Mouse (Mus musculus): ENCODE data around the gene Rptor. TPM values are rescaled to one million over a fixed set of nuclear protein-coding genes. Genes with fewer than 3 reads are reported as not detected.

Rptor gene
- polyA plus RNA-seq, 1 experiment from 2014 or later, result 9.0 TPM

- peaks cover 3% of the 10 kb centered on the region; the same call in 1 of the 2 replicates for H3K36me3 ChIP-seq
- no peak overlapping the region for H3K27ac ChIP-seq
- no peak overlapping the region for H3K4me3 ChIP-seq (replicated peaks)
- no peaks in the 10 kb centered on the region for H3K9me3 ChIP-seq
- H3K9ac ChIP-seq, result no peak overlapping the region
- ATAC-seq, result no peak
- H3K4me1 ChIP-seq (replicated peaks), result no peaks in the 10 kb centered on the region
- H3K27me3 ChIP-seq (replicated peaks), result no peaks in the 10 kb centered on the region
- WGBS, result 85% methylated on average over 7 of the region's 7 CpGs
- no peak overlapping the region for H3K4me2 ChIP-seq (replicated peaks)
These were observed 183.1 kb downstream of the Rptor start for GRCm38 (mm10) chr11:119785661-119786384.

GRCm38 (mm10) chr11:119786385-119786880 is 183.7 kb downstream of the Rptor start:
- Histone ChIP-seq H3K36me3 (0 out of 2 replicates have a peak, but pooled peaks cover 3% of the 10 kb centered on the region), H3K4me2 (replicated peaks) (no peak overlapping the region), H3K9ac (no peak overlapping the region), H3K9me3 (no peaks in the 10 kb centered on the region), H3K27me3 (replicated peaks) (no peaks in the 10 kb centered on the region), H3K27ac (no peak overlapping the region), H3K4me1 (replicated peaks) (no peaks in the 10 kb centered on the region), H3K4me3 (replicated peaks) (no peak overlapping the region)
- ATAC-seq, result no peak
- 78% methylated on average over 8 of the region's 8 CpGs for WGBS

- no peak overlapping the region for H3K4me2 ChIP-seq (replicated peaks)
- no peak overlapping the region for H3K9ac ChIP-seq
- no peak overlapping the region for H3K4me3 ChIP-seq (replicated peaks)
- 60% methylated on average over 7 of the region's 7 CpGs for WGBS
- H3K27me3 ChIP-seq (replicated peaks), result no peaks in the 10 kb centered on the region
- H3K4me1 ChIP-seq (replicated peaks), result no peaks in the 10 kb centered on the region
- 0 out of 2 replicates have a peak, but pooled peaks cover 3% of the 10 kb centered on the region for H3K36me3 ChIP-seq
- H3K27ac ChIP-seq, result no peak overlapping the region
- H3K9me3 ChIP-seq, result no peaks in the 10 kb centered on the region
- no peak for ATAC-seq
These were observed 185.8 kb downstream of the Rptor start for GRCm38 (mm10) chr11:119788488-119788887.

GRCm38 (mm10) chr11:119788919-119789713 is 186.4 kb downstream of the Rptor start:
- no peak for ATAC-seq
- Histone ChIP-seq H3K4me3 (replicated peaks) (no peak overlapping the region), H3K36me3 (0 out of 2 replicates have a peak, but pooled peaks cover 3% of the 10 kb centered on the region), H3K4me2 (replicated peaks) (no peak overlapping the region), H3K9me3 (no peaks in the 10 kb centered on the region), H3K27ac (no peak overlapping the region), H3K9ac (no peak overlapping the region), H3K4me1 (replicated peaks) (no peaks in the 10 kb centered on the region), H3K27me3 (replicated peaks) (no peaks in the 10 kb centered on the region)
- 72% methylated on average over 3 of the region's 3 CpGs for WGBS

GRCm38 (mm10) chr11:119791923-119792564 is 189.3 kb downstream of the Rptor start:
- Histone ChIP-seq H3K4me1 (replicated peaks) (0 out of 2 replicates have a peak, but pooled peaks cover 7% of the 10 kb centered on the region), H3K9me3 (no peaks in the 10 kb centered on the region), H3K27me3 (replicated peaks) (no peaks in the 10 kb centered on the region), H3K4me2 (replicated peaks) (no peak overlapping the region), H3K27ac (no peak overlapping the region), H3K4me3 (replicated peaks) (no peak overlapping the region), H3K9ac (no peak overlapping the region), H3K36me3 (0 out of 2 replicates have a peak, but pooled peaks cover 3% of the 10 kb centered on the region)
- no peak for ATAC-seq
- WGBS, result 67% methylated on average over 10 of the region's 10 CpGs

- no peak overlapping the region for H3K4me2 ChIP-seq (replicated peaks)
- H3K4me3 ChIP-seq (replicated peaks), result no peak overlapping the region
- no peaks in the 10 kb centered on the region for H3K9me3 ChIP-seq
- ATAC-seq, result no peak
- no peaks in the 10 kb centered on the region for H3K27me3 ChIP-seq (replicated peaks)
- H3K36me3 ChIP-seq, result no peaks in the 10 kb centered on the region
- 0 out of 2 replicates have a peak, but pooled peaks cover 7% of the 10 kb centered on the region for H3K4me1 ChIP-seq (replicated peaks)
- WGBS, result 49% methylated on average over 6 of the region's 6 CpGs
- no peak overlapping the region for H3K27ac ChIP-seq
- H3K9ac ChIP-seq, result no peak overlapping the region
These were observed 190.7 kb downstream of the Rptor start for GRCm38 (mm10) chr11:119793378-119793777.

GRCm38 (mm10) chr11:119794020-119794419 is 191.3 kb downstream of the Rptor start:
- Histone ChIP-seq H3K27me3 (replicated peaks) (no peaks in the 10 kb centered on the region), H3K4me3 (replicated peaks) (no peak overlapping the region), H3K9me3 (no peaks in the 10 kb centered on the region), H3K9ac (no peak overlapping the region), H3K4me2 (replicated peaks) (no peak overlapping the region), H3K36me3 (no peaks in the 10 kb centered on the region), H3K27ac (no peak overlapping the region), H3K4me1 (replicated peaks) (0 out of 2 replicates have a peak, but pooled peaks cover 10% of the 10 kb centered on the region)
- no peak for ATAC-seq
- WGBS, result 100% methylated on average over 1 of the region's 1 CpGs

GRCm38 (mm10) chr11:119794671-119795070 is 192.0 kb downstream of the Rptor start:
- Histone ChIP-seq H3K9me3 (no peaks in the 10 kb centered on the region), H3K36me3 (no peaks in the 10 kb centered on the region), H3K9ac (no peak overlapping the region), H3K4me1 (replicated peaks) (0 out of 2 replicates have a peak, but pooled peaks cover 10% of the 10 kb centered on the region), H3K4me3 (replicated peaks) (no peak overlapping the region), H3K4me2 (replicated peaks) (no peak overlapping the region), H3K27ac (no peak overlapping the region), H3K27me3 (replicated peaks) (no peaks in the 10 kb centered on the region)
- no peak for ATAC-seq
- WGBS, result 52% methylated on average over 6 of the region's 6 CpGs

GRCm38 (mm10) chr11:119796406-119796805 is 193.7 kb downstream of the Rptor start:
- H3K9ac ChIP-seq, result no peak overlapping the region
- H3K4me2 ChIP-seq (replicated peaks), result no peak overlapping the region
- no peaks in the 10 kb centered on the region for H3K36me3 ChIP-seq
- ATAC-seq, result no peak
- 43% methylated on average over 7 of the region's 7 CpGs for WGBS
- H3K9me3 ChIP-seq, result no peaks in the 10 kb centered on the region
- no peak overlapping the region for H3K4me3 ChIP-seq (replicated peaks)
- H3K27me3 ChIP-seq (replicated peaks), result no peaks in the 10 kb centered on the region
- H3K4me1 ChIP-seq (replicated peaks), result 0 out of 2 replicates have a peak, but pooled peaks cover 13% of the 10 kb centered on the region
- H3K27ac ChIP-seq, result no peak overlapping the region

GRCm38 (mm10) chr11:119796846-119797245 is 194.1 kb downstream of the Rptor start:
- H3K4me1 ChIP-seq (replicated peaks), result 0 out of 2 replicates have a peak, but pooled peaks cover 15% of the 10 kb centered on the region
- no peak overlapping the region for H3K27ac ChIP-seq
- H3K36me3 ChIP-seq, result no peaks in the 10 kb centered on the region
- WGBS, result 79% methylated on average over 7 of the region's 7 CpGs
- H3K27me3 ChIP-seq (replicated peaks), result no peaks in the 10 kb centered on the region
- no peak for ATAC-seq
- no peak overlapping the region for H3K9ac ChIP-seq
- H3K9me3 ChIP-seq, result no peaks in the 10 kb centered on the region
- no peak overlapping the region for H3K4me3 ChIP-seq (replicated peaks)
- no peak overlapping the region for H3K4me2 ChIP-seq (replicated peaks)

- Histone ChIP-seq H3K4me2 (replicated peaks) (no peak overlapping the region), H3K27me3 (replicated peaks) (no peaks in the 10 kb centered on the region), H3K9ac (no peak overlapping the region), H3K4me1 (replicated peaks) (0 out of 2 replicates have a peak, but pooled peaks cover 15% of the 10 kb centered on the region), H3K36me3 (no peaks in the 10 kb centered on the region), H3K27ac (no peak overlapping the region), H3K9me3 (no peaks in the 10 kb centered on the region), H3K4me3 (replicated peaks) (no peak overlapping the region)
- no peak for ATAC-seq
- 51% methylated on average over 2 of the region's 2 CpGs for WGBS
These were observed 196.8 kb downstream of the Rptor start for GRCm38 (mm10) chr11:119799536-119799935.

- no peaks in the 10 kb centered on the region for H3K9me3 ChIP-seq
- H3K27ac ChIP-seq, result 0 out of 2 replicates have a peak overlapping the region, but pooled peaks have one; percentile 15
- 0 out of 2 replicates have a peak, but pooled peaks cover 8% of the 10 kb centered on the region for H3K4me1 ChIP-seq (replicated peaks)
- H3K4me2 ChIP-seq (replicated peaks), result no peak overlapping the region
- no peak overlapping the region for H3K4me3 ChIP-seq (replicated peaks)
- H3K27me3 ChIP-seq (replicated peaks), result no peaks in the 10 kb centered on the region
- no peak overlapping the region for H3K9ac ChIP-seq
- no peaks in the 10 kb centered on the region for H3K36me3 ChIP-seq
- WGBS, result 62% methylated on average over 1 of the region's 1 CpGs
- no peak for ATAC-seq
These were observed 199.2 kb downstream of the Rptor start for GRCm38 (mm10) chr11:119801855-119802254.

All from intestine, embryonic 15.5 days (tissue).